Mouse (Mus musculus): Measurements from ENCODE around the gene Spata5.

The Spata5 gene

GRCm38 (mm10) chr3:37419458-37419991, at the start of gene Spata5:
Gene Spata5 (plus strand): TSS chr3:37419896.
- in situ Hi-C loops (cut with MboI, MseI) = no loop called here

- in situ Hi-C loops (cut with MboI, MseI) = no loop called here
Observed at GRCm38 (mm10) chr3:37370407-37370806, 49.3 kb upstream of the Spata5 start.

- in situ Hi-C loops (cut with MboI, MseI) = no loop called here
Observed at GRCm38 (mm10) chr3:37373712-37374111, 46.0 kb upstream of the Spata5 start.

GRCm38 (mm10) chr3:37377926-37378325, 41.8 kb upstream of the Spata5 start:
- in situ Hi-C loops (cut with MboI, MseI) = loop anchor here (5.0 kb wide), 1 partner anchor 41 kb away; no protein-coding TSS in a partner anchor

- in situ Hi-C loops (cut with MboI, MseI) = loop anchor here (5.0 kb wide), 1 partner anchor 41 kb away; no protein-coding TSS in a partner anchor
Observed at GRCm38 (mm10) chr3:37378412-37378811, 41.3 kb upstream of the Spata5 start.

GRCm38 (mm10) chr3:37379201-37379600, 40.5 kb upstream of the Spata5 start:
- in situ Hi-C loops (cut with MboI, MseI) = loop anchor here (5.0 kb wide), 1 partner anchor 42 kb away; no protein-coding TSS in a partner anchor

GRCm38 (mm10) chr3:37379930-37380881, 39.5 kb upstream of the Spata5 start:
- in situ Hi-C loops (cut with MboI, MseI) = loop anchor here (5.0 kb wide), 1 partner anchor 43 kb away; no protein-coding TSS in a partner anchor

- in situ Hi-C loops (cut with MboI, MseI) = no loop called here
Observed at GRCm38 (mm10) chr3:37381457-37381856, 38.2 kb upstream of the Spata5 start.

GRCm38 (mm10) chr3:37383096-37383765, 36.5 kb upstream of the Spata5 start:
- in situ Hi-C loops (cut with MboI, MseI) = no loop called here

GRCm38 (mm10) chr3:37387310-37387709, 32.4 kb upstream of the Spata5 start:
- in situ Hi-C loops (cut with MboI, MseI) = no loop called here

- in situ Hi-C loops (cut with MboI, MseI) = no loop called here
Observed at GRCm38 (mm10) chr3:37396930-37397608, 22.6 kb upstream of the Spata5 start.

- in situ Hi-C loops (cut with MboI, MseI) = no loop called here
Observed at GRCm38 (mm10) chr3:37397646-37398045, 22.1 kb upstream of the Spata5 start.

- in situ Hi-C loops (cut with MboI, MseI) = no loop called here
Observed at GRCm38 (mm10) chr3:37398661-37399395, 20.9 kb upstream of the Spata5 start.

- in situ Hi-C loops (cut with MboI, MseI) = no loop called here
Observed at GRCm38 (mm10) chr3:37401729-37402610, 17.7 kb upstream of the Spata5 start.

GRCm38 (mm10) chr3:37407598-37407997, 12.1 kb upstream of the Spata5 start:
- in situ Hi-C loops (cut with MboI, MseI) = no loop called here

- in situ Hi-C loops (cut with MboI, MseI) = no loop called here
Observed at GRCm38 (mm10) chr3:37413446-37413845, 6.2 kb upstream of the Spata5 start.

GRCm38 (mm10) chr3:37414413-37414960, 5.2 kb upstream of the Spata5 start:
- in situ Hi-C loops (cut with MboI, MseI) = no loop called here

GRCm38 (mm10) chr3:37418341-37418740, 1.4 kb upstream of the Spata5 start:
- in situ Hi-C loops (cut with MboI, MseI) = no loop called here

- in situ Hi-C loops (cut with MboI, MseI) = no loop called here
Observed at GRCm38 (mm10) chr3:37418961-37419457, 687 bp upstream of the Spata5 start.
